Mouse (Mus musculus) cerebral cortex, adult 2 months (tissue): ENCODE measurements around the gene Prnd.

ENCODE experiments used
- WGBS: fragments of 180-500 bp; shearing (Covaris S2); methylation state at CpG from one replicate; pipeline ENCODE4 v1.1.7; 2018; 5-methylcytosine and 5-hydroxymethylcytosine counted together

Prnd gene

GRCm38 (mm10) chr2:131980866-131981265, 30.2 kb downstream of the Prnd start:
- WGBS: 66% methylated on average over 9 of the region's 9 CpGs

DNA sequence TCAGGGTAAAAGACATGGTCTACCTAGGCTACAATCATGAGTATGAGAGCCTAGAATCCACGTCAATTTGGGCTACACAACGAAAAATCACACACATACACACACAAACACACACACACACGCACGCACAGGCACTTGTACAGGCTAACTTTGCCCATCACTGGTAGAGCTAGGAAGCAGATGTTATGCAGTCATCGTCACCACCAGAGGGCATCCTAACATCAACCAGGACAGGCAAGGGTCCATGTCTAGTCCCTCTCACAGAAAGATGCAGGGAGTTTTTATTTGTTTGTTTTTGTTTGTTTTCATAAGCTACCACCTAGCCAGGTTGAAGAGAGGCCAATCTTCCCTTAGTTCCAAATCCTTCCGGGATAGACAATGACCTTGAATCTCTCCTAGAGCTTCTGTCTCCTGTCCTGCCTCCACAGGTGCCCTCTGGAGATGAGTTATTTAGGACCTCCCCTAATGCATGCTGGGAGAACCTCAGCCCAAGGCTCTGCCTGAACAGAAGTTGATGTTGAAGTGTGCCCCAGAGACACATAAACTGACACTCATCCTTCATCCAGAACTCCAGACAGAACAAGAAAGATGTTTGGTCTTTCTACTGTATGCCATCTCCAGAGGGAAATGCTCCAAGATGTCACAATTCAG, 32.0 kb downstream of the Prnd start:
- 12% methylated on average over 6 of the region's 6 CpGs for whole genome bisulfite sequencing

DNA sequence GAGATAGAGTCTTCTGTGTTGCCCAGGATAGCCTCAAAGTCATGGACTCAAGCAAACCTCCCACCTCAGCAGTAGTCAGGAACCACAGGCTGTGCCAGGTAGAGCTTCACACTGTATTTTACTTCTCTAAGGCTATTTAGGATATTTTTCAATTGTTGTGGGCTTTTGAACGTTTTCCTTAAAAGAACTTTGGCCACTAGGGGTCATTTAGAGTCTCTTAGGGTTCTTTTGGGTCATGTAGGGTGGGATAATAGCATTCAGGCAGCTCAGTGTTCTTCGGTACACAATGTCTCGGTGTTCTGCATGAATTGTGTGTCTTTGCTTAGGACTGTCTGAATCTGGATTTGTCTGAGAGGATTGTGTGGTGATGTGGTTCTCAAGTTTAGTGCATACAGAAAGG, 37.3 kb downstream of the Prnd start:
- 47% methylated on average over 3 of the region's 3 CpGs for WGBS

DNA sequence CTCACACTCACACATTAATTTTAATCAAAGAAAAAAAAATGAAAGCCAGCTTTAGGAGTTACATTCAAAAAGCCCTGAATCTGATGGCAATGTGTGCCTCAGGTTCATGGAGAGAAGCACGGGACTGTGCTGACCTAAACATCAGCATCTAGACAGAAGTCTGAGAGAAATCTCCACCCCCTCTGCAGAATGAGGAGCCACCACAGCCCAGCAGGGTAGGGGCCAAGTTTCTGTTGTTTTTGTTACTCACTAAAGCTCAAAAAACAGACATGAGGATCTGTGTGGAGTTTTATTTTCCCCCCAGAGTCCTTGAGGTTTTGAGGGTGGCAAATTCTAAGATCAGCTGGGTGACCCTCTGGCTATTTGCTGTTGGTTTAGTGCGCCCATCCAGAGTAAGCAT, 37.9 kb downstream of the Prnd start:
- WGBS: 68% methylated on average over 2 of the region's 2 CpGs

- 70% methylated on average over 2 of the region's 2 CpGs for WGBS
Observed at GRCm38 (mm10) chr2:131992487-131992886, 41.8 kb downstream of the Prnd start.

DNA sequence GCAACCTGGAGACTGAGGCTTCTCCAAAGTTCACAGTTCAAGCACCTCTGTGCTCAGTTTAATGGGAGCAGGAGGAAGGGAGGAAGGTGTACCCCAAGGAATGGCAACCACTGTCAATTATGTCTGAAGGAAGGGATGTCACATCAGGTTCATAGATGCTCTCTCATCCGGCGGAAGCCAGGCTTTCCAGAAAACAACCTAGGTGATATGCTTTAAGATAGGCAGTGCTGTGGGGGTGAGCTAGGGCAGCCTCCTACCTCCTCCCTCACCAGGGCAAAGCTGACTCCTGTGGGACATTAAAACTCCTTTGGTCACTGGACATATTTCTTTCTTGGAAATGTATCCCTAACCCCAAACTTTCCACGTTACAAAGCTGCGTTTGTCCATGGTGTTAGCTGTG, 42.5 kb downstream of the Prnd start:
- 79% methylated on average over 4 of the region's 4 CpGs for WGBS

DNA sequence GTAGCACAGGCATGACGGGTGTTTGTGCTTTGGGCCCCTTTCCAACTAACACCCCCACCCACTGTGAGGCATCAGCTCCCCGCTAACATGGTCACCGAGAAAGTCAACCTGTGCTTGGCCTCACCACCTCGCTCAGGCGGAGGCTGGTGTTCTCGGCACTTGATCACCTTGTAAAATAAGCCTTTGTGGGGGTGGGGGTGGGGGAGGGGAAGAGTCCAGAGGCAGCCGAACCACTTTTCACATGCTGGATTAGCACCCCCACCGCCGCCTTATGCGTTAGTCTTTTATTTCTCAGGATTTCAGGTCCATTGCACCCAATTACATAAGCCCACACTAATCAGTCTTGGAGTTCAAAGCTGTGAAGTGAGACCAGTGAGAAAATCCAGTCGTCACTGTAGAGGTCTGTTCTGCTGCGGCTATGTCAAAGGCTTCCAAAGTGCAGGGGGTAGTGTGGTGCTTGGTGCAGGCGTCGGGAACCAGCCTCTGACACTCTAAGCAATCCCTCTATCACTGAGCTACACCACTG, 43.0 kb downstream of the Prnd start:
- 52% methylated on average over 14 of the region's 14 CpGs for WGBS

DNA sequence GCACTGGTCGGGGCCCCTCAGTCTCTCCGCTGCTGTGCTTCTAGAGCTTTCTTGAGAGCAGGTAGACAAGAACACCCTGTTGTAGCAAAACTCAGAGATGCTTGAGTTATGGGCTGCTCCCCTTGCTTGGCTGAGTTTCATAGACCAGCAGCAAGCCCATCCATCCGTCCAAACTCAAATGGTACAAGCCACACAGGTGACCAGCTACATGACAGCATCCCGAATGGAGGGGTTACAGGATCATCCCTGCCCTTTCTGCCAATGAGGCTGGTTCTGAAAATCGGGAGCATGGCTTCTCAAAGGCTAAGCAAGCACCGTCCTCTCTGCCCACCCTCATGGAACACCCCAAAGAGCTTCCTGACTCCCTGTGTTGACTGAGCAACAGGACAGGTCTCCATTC, 44.3 kb downstream of the Prnd start:
- WGBS: 92% methylated on average over 6 of the region's 6 CpGs

GRCm38 (mm10) chr2:131995742-131996141, 45.1 kb downstream of the Prnd start:
- WGBS: 57% methylated on average over 12 of the region's 12 CpGs

GRCm38 (mm10) chr2:131996369-131996768, 45.7 kb downstream of the Prnd start:
- 54% methylated on average over 7 of the region's 7 CpGs for WGBS

GRCm38 (mm10) chr2:131997356-131997755, 46.7 kb downstream of the Prnd start:
- WGBS: 24% methylated on average over 5 of the region's 5 CpGs

DNA sequence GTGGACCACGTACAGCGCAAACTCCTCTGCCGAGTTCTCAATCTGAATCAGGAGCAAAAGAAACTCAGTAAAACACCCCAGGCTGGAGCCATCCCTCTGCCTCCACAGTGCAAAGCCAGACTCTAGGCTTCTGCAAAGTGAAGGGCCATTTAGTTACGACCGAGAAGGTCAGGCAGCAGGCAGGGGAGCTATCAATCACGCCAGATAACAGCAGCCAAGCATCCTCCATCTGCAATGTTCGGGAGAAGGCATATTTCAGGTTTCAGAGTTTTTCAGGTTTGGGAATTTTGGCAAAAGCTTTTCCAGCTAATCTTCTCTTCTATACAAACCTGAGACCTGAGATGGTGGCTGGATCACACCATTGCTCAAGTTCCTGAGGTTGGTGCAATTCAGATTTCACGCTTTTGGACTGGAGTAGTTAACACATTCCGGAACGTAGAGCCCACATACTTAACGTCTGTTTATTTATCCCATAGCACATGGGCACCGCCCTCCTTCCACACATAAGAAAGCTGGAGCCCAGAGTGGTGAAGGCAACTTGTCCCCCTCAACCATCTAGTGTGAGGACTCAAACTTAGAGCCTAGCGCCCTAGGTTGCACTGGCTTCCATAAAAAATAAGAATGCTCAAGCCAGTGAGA, 51.2 kb downstream of the Prnd start:
- WGBS: 84% methylated on average over 13 of the region's 13 CpGs

DNA sequence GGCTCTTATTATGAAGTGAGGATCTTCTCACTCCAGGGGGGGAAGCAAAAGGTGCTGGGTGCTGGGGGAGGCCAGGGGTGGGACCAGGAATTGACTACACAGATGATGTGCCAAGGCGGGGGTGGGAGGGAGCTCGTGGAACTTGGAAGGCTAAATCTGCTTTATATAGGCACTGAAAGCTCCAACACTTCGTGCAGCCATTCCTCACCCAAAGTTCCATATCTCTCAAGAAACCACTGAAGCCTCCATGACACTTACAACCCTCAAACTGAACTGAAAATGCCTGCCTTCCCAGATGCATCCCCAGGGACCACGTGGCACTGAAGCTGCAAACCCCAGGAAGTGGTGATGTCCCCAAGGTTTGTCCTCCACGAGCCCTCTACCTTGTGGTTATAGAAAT, 53.3 kb downstream of the Prnd start:
- 58% methylated on average over 5 of the region's 5 CpGs for WGBS

DNA sequence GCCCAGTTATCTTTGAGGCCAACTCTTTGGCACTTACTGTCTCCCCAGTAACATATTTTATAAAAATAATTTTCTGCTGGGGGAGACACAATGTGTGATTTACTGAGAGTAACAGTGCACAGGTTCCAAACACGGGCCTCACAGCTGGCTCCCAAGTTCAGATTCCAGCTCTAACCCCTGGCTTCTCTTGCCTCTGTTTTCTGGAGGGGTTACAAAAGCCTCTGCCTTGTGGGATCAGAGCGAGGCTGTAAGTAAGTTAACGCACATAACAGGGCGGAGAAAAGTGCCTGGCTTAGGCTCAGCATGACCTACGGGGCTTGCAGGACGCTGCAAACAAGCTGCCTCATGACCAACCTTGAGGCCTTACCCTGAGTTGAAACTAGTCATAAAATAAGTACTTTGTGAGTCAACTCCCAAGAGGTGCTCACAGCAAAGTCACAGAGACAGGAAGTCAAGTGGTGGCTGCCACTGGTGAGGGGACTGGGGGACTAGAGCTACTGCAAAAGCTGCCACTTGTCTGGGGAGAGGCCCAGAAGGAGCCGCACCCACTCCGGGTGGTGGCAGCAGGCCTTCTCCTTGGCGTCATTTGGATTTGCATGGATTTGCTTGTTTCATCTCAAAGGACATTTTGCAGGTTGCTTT, 54.0 kb downstream of the Prnd start:
- WGBS: 84% methylated on average over 9 of the region's 9 CpGs

- 70% methylated on average over 4 of the region's 4 CpGs for WGBS
Observed at GRCm38 (mm10) chr2:132005445-132005844, 54.8 kb downstream of the Prnd start.
